Mouse (Mus musculus): ENCODE data around the gene Dclk2.

The Dclk2 gene

GRCm38 (mm10) chr3:86844804-86845481 is 75.7 kb downstream of the Dclk2 start:
- DNase-seq (ENCODE audit: inconsistent ontology term) = peak; percentile 61

- DNase-seq (ENCODE audit: inconsistent ontology term) = no peak
Observed at GRCm38 (mm10) chr3:86842461-86842860, 78.2 kb downstream of the Dclk2 start.

DNA sequence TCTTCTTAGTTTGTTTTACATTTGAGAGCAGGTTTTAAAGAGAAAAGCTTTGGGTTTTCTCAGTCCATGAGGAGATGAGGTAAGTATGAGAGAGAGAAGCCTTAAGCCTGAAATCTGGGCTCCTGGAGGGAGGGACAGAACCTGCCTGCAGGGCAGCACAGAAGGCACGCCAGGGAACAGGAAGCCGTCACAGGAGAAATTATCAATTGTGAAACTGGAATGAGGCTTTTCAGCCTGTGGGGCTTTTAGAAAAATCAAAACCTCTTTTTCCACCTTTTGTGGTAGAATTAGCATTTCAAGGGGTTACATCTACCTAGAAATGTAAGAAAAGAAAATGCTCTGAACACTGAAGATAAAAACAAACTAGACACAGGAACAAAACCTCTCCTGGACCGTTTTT is 81.0 kb downstream of the Dclk2 start:
- no peak for DNase-seq (ENCODE audit: inconsistent ontology term)

DNA sequence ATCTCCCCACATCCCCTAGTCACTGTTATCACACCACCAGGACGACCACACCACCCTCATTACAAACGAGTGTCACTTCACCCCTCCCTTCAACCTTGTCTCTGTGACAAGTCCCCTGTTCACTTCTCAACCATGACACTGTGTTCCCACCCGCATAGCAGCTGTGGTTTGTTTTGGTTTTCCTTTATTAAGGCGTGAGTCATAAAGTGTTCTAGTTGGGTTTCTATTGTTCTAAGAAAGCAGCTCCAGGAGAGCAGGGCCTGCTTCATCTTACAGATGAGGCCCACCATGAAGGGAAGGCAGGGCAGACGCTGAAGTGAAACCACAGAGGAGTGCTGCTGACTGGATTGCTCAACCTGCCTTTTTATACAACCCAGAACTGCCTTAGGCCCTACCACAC is 83.3 kb downstream of the Dclk2 start:
- peak; percentile 59 for DNase-seq (ENCODE audit: inconsistent ontology term)

GRCm38 (mm10) chr3:86835180-86835579 is 85.5 kb downstream of the Dclk2 start:
- DNase-seq (ENCODE audit: inconsistent ontology term) = no peak

GRCm38 (mm10) chr3:86834341-86834740 is 86.3 kb downstream of the Dclk2 start:
- no peak for DNase-seq (ENCODE audit: inconsistent ontology term)

GRCm38 (mm10) chr3:86832591-86833267 is 87.9 kb downstream of the Dclk2 start:
- peak; percentile 62 for DNase-seq (ENCODE audit: inconsistent ontology term)

DNA sequence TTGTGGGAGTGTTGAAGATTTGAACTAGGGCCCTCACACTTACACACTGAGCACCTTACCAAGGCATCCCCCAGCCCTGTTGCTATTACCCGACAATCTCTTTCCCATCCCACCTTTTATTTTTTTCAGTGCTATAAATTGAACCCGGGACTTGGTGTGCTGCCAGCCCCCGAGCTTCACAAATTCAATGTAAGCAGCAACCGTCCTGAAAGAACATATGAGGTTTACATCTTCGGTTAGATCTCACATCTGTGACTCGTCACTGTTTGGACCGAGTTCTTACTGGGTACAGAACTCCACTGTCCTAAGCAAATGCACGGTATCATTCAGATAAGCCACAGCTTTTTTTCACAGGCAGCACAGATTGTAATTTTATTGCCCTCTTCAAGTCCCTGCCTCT is 88.5 kb downstream of the Dclk2 start:
- peak; percentile 35 for DNase-seq (ENCODE audit: inconsistent ontology term)

DNA sequence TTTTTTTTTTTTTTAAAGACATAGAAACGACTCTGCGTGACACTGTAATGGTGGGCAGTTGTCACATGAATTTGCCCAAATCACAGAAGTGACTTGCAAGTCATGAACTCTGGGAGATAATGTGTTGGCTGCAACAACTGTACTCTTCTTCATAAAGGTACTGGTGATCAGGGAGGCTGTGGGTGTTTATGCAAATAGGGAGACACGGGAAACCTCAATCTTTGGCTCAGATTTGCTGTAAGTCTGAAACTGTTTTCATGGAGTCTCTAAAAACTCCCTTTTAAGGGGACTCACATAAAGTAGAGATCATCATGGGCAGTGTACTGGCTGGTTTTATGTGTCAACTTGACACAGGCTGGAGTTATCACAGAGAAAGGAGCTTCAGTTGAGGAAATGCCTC is 93.1 kb downstream of the Dclk2 start:
- no peak for DNase-seq (ENCODE audit: inconsistent ontology term)

DNA sequence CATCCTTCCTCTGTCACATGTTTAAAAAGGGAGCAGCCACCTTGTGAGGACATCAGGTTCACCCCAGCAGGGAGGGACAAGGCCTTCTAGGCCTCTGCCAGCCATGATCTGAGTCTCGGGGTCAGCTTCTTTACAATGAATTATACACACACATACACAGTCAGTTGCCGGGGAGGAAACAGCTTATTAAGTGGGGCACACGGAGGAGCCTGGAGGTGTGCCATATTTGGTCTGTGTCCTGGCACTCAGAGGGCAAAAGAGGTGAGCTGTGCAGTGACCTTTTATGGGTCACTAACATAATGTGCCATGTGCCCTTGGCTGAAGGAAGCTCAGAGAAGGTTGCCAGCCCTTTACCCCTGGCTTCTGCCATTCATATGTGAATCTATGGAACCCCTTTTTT is 99.3 kb downstream of the Dclk2 start:
- DNase-seq (ENCODE audit: inconsistent ontology term) = no peak

GRCm38 (mm10) chr3:86820344-86820743 is 100.3 kb downstream of the Dclk2 start:
- DNase-seq (ENCODE audit: inconsistent ontology term) = no peak

DNA sequence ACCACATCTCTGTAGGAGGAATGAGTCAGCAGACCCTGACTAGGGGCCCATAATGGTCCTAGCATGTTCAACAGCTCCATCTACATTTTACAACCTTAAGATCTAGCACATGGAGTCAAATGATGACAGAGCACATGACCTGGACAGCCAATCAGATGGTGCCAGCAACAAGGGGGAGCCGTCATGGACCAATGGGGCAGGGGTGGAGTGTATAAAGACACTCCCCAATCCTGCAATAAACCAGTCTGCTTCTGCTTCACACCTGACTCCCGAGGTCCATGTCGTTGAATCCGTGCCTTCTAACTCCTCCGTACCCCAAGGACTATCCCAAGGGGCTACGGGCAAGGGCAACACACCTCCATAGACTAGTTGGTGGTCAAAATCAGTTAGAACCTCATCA is 101.3 kb downstream of the Dclk2 start:
- DNase-seq (ENCODE audit: inconsistent ontology term) = no peak

DNA sequence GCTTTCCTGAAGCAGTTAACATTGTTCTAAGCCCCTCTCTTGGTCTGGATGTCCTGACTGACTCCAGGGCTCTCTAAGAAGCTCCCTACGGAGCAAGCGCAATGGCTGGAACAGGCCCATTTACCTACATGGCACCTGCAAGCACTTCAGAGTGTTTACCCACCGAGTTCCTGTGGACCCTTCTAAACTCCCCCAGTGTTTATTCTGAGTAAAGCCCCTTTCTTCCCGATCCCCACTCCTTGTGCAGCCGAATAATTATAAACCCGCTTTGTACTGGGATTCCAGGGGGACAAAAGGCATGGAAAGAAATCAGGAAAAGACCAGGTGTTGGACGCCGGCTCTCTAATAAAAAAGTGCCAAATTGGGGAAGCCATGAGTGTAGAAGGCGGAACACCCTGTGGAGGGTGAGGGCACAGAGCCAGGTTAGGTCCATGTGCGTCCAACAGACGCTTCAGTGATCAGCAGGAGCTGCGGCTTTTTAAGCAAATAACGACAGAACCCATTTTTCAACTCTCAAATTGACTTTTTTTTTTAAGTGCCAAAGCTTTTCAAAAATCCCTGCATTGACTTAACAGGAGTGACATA is 102.6 kb downstream of the Dclk2 start:
- DNase-seq (ENCODE audit: inconsistent ontology term) = no peak

DNA sequence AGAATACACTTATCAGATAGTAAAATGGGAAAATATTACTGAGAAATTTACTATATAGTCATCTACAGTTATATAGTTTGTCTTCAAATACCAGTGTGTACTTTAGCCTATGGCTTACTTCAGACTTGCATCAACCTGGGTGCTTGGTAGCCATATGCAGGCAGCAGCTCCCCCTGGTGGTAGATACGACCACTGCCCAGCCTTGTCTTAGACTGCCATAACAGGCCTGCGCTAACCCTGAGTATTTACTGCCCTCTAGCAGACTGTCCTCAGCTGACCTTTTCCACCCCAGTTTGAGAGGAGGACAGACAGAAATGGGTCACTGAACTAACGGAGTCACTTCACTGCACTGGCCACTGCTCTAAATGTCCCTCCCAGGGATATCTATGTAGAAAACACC is 108.0 kb downstream of the Dclk2 start:
- peak; percentile 78 for DNase-seq (ENCODE audit: inconsistent ontology term)

GRCm38 (mm10) chr3:86810908-86811307 is 109.7 kb downstream of the Dclk2 start:
- no peak for DNase-seq (ENCODE audit: inconsistent ontology term)

DNA sequence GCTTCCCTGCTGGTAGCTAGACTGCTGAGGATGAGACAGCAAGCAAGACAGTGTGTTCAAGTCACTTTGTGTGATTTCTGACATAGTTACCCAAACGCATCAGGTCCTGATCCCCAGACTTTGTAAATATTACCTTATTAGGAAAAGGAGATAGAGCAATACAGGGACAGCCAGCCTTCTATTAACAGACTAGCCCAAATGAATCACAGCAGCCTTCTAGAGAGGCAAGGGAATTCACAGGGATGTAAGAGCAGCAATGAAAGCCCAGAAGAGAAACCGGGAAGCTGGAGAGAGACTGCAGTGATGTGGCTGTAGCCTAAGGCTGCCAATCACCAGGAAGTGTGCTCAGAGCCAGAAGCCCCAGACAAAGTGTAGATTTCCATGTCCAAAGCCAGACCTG is 111.0 kb downstream of the Dclk2 start:
- DNase-seq (ENCODE audit: inconsistent ontology term) = no peak

DNA sequence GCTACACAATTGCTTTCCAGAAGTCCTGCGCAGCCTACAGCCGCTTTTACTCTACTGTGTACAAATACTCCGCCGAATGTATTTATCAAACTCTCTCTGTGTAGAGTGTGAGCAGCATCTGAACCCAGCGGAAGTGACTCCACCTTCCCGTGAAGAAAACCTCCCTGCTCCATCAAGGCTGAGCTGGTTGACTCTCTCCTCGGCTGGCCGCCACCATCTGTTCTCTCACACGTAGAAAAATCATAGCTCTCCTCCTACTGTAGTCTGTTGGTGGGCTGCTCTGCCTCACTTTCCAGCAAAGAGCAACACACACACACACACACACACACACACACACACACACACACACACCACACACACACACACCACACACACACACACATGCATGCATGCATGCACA is 111.5 kb downstream of the Dclk2 start:
- DNase-seq (ENCODE audit: inconsistent ontology term) = no peak

DNA sequence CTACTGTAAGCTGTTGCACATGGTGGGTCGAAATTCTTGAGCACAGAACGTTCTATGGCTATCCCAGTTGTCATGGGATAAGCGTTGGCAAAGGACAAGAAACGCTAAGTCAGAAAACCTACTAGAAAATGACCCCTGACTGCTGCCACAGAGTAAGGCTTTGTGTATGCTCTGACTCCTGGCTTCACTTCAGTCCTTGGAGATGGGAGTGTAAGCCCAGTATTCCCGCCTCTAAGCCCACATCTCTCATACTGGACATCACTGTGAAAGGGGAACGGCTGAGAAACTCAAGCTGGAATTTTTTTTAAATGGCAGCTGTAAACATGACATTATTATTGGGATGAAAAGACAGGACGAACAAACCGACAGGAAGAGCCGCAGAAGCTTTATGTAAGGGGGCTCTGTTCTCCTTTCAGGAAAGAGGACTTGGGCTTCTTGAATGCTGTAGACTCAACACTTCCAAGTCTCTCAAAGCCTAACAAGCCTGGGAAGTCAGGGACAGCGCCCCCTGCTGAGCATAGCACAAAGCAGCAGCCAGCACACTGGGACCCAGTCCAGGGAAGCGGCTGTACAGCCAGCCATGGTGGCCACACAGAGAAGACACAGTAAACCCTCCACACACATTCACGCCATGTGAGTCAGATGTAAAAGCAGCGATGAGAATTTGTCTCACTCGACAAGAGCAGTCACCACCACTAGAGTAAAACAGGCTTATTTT is 112.7 kb downstream of the Dclk2 start:
- DNase-seq (ENCODE audit: inconsistent ontology term) = peak; percentile 65

GRCm38 (mm10) chr3:86806834-86807233 is 113.8 kb downstream of the Dclk2 start:
- no peak for DNase-seq (ENCODE audit: inconsistent ontology term)

DNA sequence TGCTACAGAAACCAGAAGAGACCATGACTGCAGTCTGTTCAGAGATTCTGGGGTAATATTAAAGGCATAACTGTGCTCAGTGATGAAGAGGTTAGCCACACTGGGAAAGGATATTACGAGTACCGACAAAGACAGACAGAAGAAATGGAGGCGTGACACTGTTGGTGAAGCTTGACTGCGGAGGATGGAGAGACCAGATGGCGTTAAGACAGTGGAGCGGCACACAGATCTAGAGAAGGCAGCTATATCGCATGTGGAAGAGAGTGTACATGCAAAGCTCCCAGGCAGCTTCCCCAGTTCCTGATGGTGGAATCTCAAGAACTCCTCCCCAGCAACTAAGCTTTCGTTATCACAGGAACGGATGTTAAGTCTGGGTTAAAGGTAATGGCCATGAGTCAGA is 116.4 kb downstream of the Dclk2 start:
- no peak for DNase-seq (ENCODE audit: inconsistent ontology term)

GRCm38 (mm10) chr3:86802825-86803224 is 117.8 kb downstream of the Dclk2 start:
- DNase-seq (ENCODE audit: inconsistent ontology term) = no peak

DNA sequence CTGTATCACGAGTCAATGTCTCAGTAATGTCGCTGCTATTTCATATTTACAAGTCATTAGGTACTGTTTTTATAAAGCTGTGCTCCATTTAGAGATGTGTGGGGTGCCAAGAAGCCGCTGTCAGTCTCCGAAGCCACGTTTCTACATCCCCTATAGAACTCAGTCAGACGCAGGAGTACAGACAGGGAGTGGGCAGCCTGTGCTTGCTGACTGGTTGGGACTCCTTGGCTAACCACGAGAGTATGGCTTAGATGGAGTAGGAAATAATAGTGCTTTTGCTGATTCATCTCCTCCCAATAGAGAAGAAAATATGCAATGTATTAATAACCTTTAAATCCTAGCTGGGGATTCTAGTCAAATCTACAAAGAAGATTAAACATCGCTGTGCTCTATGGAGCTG is 119.8 kb downstream of the Dclk2 start:
- no peak for DNase-seq (ENCODE audit: inconsistent ontology term)

DNA sequence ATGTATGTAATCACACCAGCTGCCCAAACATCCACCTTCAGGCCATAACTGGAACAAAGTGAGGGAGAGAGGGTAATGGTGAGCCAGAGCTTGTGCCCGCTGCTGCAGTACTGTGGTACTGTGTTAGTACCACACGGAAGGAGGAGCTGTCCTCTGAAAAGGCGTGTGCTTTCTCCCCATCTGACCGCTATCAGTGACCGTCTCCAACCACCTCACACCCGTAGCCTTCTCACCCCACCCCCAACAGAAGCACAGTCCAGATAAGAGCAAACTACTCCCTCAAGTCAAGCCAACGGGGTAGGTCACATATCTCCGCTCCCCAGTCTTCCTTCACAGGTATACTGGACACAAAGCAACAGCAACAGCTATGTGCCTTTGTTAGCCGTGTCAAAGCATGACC is 121.6 kb downstream of the Dclk2 start:
- DNase-seq (ENCODE audit: inconsistent ontology term) = no peak

Data from Muller cell, postnatal 12 days (primary cell).